Mouse (Mus musculus): ENCODE results near the gene Dcaf6. TPM values are rescaled to one million over a fixed set of nuclear protein-coding genes. Genes with fewer than 3 reads are reported as not detected.

Dcaf6 gene
- total RNA-seq, 1 experiment from 2014 or later, result 22.0 TPM

DNA sequence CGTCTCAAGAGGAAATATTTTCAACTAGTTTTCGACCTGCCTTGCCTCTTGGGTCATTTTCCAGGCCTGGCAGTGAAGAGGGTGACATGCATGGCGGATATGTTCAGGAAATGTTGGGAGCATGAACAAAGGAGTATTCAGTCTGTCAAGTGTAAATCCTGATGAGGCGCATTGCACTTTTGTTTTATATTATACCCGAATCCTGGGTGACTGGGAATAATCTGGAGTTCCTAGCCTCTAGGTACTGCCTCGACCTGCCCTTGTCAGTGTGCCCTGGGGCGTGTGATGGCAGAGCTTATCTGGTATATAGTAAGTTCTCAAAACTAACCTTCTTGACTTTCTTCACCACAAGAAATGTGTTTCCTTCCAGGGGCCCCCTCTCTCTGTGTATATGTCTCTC, 176.2 kb downstream of the Dcaf6 start:
- ATAC-seq (ENCODE audit: extremely low read depth, insufficient number of reproducible peaks, low FRiP score, poor library complexity, severe bottlenecking), result no peak

DNA sequence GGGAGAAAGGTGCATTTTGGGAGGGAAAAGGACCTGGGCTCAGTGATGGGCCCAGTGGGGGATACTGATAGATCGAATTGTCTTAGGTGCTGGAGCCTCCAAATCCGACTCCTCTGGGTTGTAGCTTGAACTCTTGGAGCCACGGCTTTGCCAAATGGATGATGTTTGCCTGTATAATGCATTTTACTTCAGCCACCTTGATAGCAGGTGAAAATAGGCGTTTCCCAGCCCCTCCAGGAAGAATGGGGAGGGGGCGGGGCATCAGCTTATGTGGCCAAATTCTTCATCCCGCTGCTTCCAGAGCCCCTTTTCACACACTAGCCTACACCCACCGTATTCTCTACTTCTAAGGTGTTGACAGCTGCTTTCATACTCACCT, 177.3 kb downstream of the Dcaf6 start:
- ATAC-seq (ENCODE audit: extremely low read depth, insufficient number of reproducible peaks, low FRiP score, poor library complexity, severe bottlenecking), result no peak

- ATAC-seq (ENCODE audit: extremely low read depth, insufficient number of reproducible peaks, low FRiP score, poor library complexity, severe bottlenecking), result no peak
Observed at GRCm38 (mm10) chr1:165282222-165282966, 177.9 kb downstream of the Dcaf6 start.

- no peak for ATAC-seq (ENCODE audit: extremely low read depth, insufficient number of reproducible peaks, low FRiP score, poor library complexity, severe bottlenecking)
Observed at GRCm38 (mm10) chr1:165281351-165282221, 178.7 kb downstream of the Dcaf6 start.

DNA sequence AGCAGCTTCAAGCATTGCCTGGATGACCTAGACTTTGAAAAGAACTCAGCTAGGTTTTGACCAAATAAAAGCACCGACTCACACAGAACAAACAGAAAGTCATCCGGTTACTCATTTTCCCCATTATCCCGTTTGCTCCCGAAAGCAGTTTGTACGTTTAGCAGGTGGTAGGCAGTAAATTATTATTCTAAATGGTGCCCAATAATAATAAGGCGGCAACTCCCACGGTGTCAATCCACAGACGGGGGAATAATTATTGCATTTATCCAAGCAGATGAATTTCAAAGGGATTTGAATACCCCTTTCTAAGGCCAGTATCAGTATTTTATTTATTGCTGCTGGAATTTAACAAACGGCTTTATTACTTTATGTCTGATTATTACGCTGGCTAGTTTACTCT, 179.5 kb downstream of the Dcaf6 start:
- ATAC-seq (ENCODE audit: extremely low read depth, insufficient number of reproducible peaks, low FRiP score, poor library complexity, severe bottlenecking), result no peak

Other genes starting within 250 kb of the Dcaf6 start
- 33.9 and 44.5 TPM in 2 replicates for gene Tiprl, start 223.5 kb downstream of the Dcaf6 start, total RNA-seq (2017)
- gene Gpr161, start 164.7 kb downstream of the Dcaf6 start, total RNA-seq (2017), result not detected in 2 replicates
- gene Mpc2, start 162 bp upstream of the Dcaf6 start, total RNA-seq (2017), result 70.9 and 79.2 TPM in 2 replicates
- gene Adcy10, start 24.7 kb upstream of the Dcaf6 start, total RNA-seq (2017), result 0.23 TPM in 1 of 2 replicates, not detected in the other
- not detected in 2 replicates for gene Mpzl1, start 174.1 kb upstream of the Dcaf6 start, total RNA-seq (2017)
- 371 and 393 TPM in 2 replicates for gene Rcsd1, start 249.3 kb upstream of the Dcaf6 start, total RNA-seq (2017)